Mouse (Mus musculus) Patski (cell line): ENCODE data around the gene Nek4. TPM values are rescaled to one million over a fixed set of nuclear protein-coding genes. Genes with fewer than 3 reads are reported as not detected.

Experiments
- ATAC-seq: fragments of 100-300 bp; one replicate; pipeline ENCODE4 v1.8.0; 2021
- CTCF ChIA-PET: fragments of 350-600 bp; sonication (Branson Sonifier 250); formaldehyde crosslinking; loops from one replicate; lab custom pipeline; 2022; ENCODE audit warnings: inconsistent platforms; lab: Charles Lee
- POLR2A ChIA-PET: fragments of 350-600 bp; sonication (Branson Sonifier 250); formaldehyde crosslinking; loops from one replicate; lab custom pipeline; 2022; ENCODE audit warnings: antibody characterized with exemption, inconsistent platforms; lab: Charles Lee
- DNase-seq: peaks from one replicate; pipeline ENCODE4 v3.0.0-alpha.2; 2011; ENCODE audit warnings: low read depth, low spot score
- H3K27me3 ChIP-seq: fragments of 371-371 bp; one replicate; pipeline ENCODE4 v1.5.1; 2021
- CTCF ChIP-seq: fragments of 100-300 bp; IDR thresholded peaks from one replicate; pipeline ENCODE4 v1.5.1; 2021
- in situ Hi-C: fragments of 300-500 bp; cut with MboI; formaldehyde crosslinking; loops from 3 replicates; pipeline ENCODE4 v1.11.1; 2018; ENCODE audit warnings: low pct_unique_long_range_greater_than_20kb, mixed read lengths
- polyA plus RNA-seq: library from polyadenylated mRNA; unstranded; gene quantifications from one replicate; pipeline ENCODE4 v1.2.3, GENCODE M21; 2021

Gene Nek4
- polyA plus RNA-seq, 1 experiment from 2014 or later: 17.9 TPM

GRCm38 (mm10) chr14:31006779-31007178 is 55.6 kb downstream of the Nek4 start:
- TF ChIP-seq CTCF: no peak
- POLR2A ChIA-PET: no interaction called here
- DNase-seq: no peak
- H3K27me3 ChIP-seq: no peaks in the 10 kb centered on the region
- CTCF ChIA-PET: interaction anchor here (3.8 kb wide), 1 partner anchor 8 kb away, joined by 11 read pairs; no protein-coding TSS in a partner anchor
- no peak for ATAC-seq
- in situ Hi-C loops: loop anchor here (25.0 kb wide), 1 partner anchor 706 kb away; no protein-coding TSS in a partner anchor

GRCm38 (mm10) chr14:31011588-31011987 is 60.4 kb downstream of the Nek4 start:
- CTCF ChIA-PET: interaction anchor here (1.6 kb wide), 1 partner anchor 9 kb away, joined by 4 read pairs; no protein-coding TSS in a partner anchor
- in situ Hi-C loops: loop anchor here (25.0 kb wide), 1 partner anchor 701 kb away; no protein-coding TSS in a partner anchor
- TF ChIP-seq CTCF: no peak
- DNase-seq: no peak
- ATAC-seq: no peak
- POLR2A ChIA-PET: no interaction called here
- H3K27me3 ChIP-seq: no peaks in the 10 kb centered on the region

- POLR2A ChIA-PET: interaction anchor here (0.6 kb wide), 1 partner anchor 12 kb away, joined by 3 read pairs; no protein-coding TSS in a partner anchor
- TF ChIP-seq CTCF: no peak
- no peaks in the 10 kb centered on the region for H3K27me3 ChIP-seq
- CTCF ChIA-PET: interaction anchor here (1.3 to 2.4 kb wide), 2 partner anchors 8 to 9 kb away, joined by 3 to 11 read pairs; no protein-coding TSS in a partner anchor
- no peak for ATAC-seq
- DNase-seq: no peak
- in situ Hi-C loops: loop anchor here (25.0 kb wide), 1 partner anchor 698 kb away; no protein-coding TSS in a partner anchor
These were observed 62.8 kb downstream of the Nek4 start for GRCm38 (mm10) chr14:31013928-31014327.

- POLR2A ChIA-PET: no interaction called here
- no peak for ATAC-seq
- no peak for DNase-seq
- H3K27me3 ChIP-seq: no peaks in the 10 kb centered on the region
- CTCF ChIA-PET: interaction anchor here (2.4 kb wide), 1 partner anchor 10 kb away, joined by 11 read pairs; no protein-coding TSS in a partner anchor
- in situ Hi-C loops: loop anchor here (25.0 kb wide), 1 partner anchor 696 kb away; no protein-coding TSS in a partner anchor
- no peak for TF ChIP-seq CTCF
These were observed 64.9 kb downstream of the Nek4 start for GRCm38 (mm10) chr14:31016063-31016462.

- DNase-seq: no peak
- POLR2A ChIA-PET: interaction anchor here (0.8 kb wide), 1 partner anchor 14 kb away, joined by 5 read pairs; no protein-coding TSS in a partner anchor
- peak; percentile 65 for TF ChIP-seq CTCF
- H3K27me3 ChIP-seq: no peaks in the 10 kb centered on the region
- in situ Hi-C loops: loop anchor here (25.0 kb wide), 1 partner anchor 694 kb away; no protein-coding TSS in a partner anchor
- CTCF ChIA-PET: interaction anchor here (0.9 to 1.5 kb wide), 2 partner anchors 15 kb away, joined by 3 to 4 read pairs; no protein-coding TSS in a partner anchor
- ATAC-seq: no peak
These were observed 66.7 kb downstream of the Nek4 start for GRCm38 (mm10) chr14:31017854-31018253.

- ATAC-seq: peak; percentile 62
- CTCF ChIA-PET: interaction anchor here (0.9 kb wide), 1 partner anchor 16 kb away, joined by 3 read pairs; no protein-coding TSS in a partner anchor
- no peaks in the 10 kb centered on the region for H3K27me3 ChIP-seq
- TF ChIP-seq CTCF: no peak
- in situ Hi-C loops: loop anchor here (25.0 kb wide), 1 partner anchor 693 kb away; no protein-coding TSS in a partner anchor
- POLR2A ChIA-PET: interaction anchor here (0.6 to 0.8 kb wide), 2 partner anchors 15 to 68 kb away, joined by 5 to 7 read pairs; no protein-coding TSS in a partner anchor
- no peak for DNase-seq
These were observed 67.7 kb downstream of the Nek4 start, which contains the start of the genes Pbrm1 and Gnl3 for GRCm38 (mm10) chr14:31018860-31019291. Gene Pbrm1, plus strand, starts transcription at chr14:31019138. Gene Gnl3, minus strand, starts transcription at chr14:31019152.

- no peaks in the 10 kb centered on the region for H3K27me3 ChIP-seq
- ChIA-PET POLR2A (interaction anchor here (0.6 to 1.2 kb wide), 3 partner anchors 17 to 68 kb away, joined by 3 to 7 read pairs (median 3); no protein-coding TSS in a partner anchor), CTCF (no interaction called here)
- ATAC-seq (peak; percentile 87), DNase-seq (no peak)
- in situ Hi-C loops: loop anchor here (25.0 kb wide), 1 partner anchor 693 kb away; no protein-coding TSS in a partner anchor
- no peak for TF ChIP-seq CTCF
These were observed 68.4 kb downstream of the Nek4 start for GRCm38 (mm10) chr14:31019331-31020205.

GRCm38 (mm10) chr14:31022579-31022978 is 71.4 kb downstream of the Nek4 start:
- no peaks in the 10 kb centered on the region for H3K27me3 ChIP-seq
- ATAC-seq (no peak), DNase-seq (no peak)
- peak; percentile 7 for TF ChIP-seq CTCF
- POLR2A ChIA-PET: no interaction called here
- CTCF ChIA-PET: interaction anchor here (1.5 kb wide), 1 partner anchor 8 kb away, joined by 3 read pairs; no protein-coding TSS in a partner anchor
- in situ Hi-C loops: loop anchor here (25.0 kb wide), 1 partner anchor 690 kb away; no protein-coding TSS in a partner anchor

GRCm38 (mm10) chr14:31025785-31026184 is 74.6 kb downstream of the Nek4 start:
- in situ Hi-C loops: no loop called here
- H3K27me3 ChIP-seq: no peaks in the 10 kb centered on the region
- DNase-seq (no peak), ATAC-seq (no peak)
- peak; percentile 68 for TF ChIP-seq CTCF
- CTCF ChIA-PET: interaction anchor here (1.0 to 2.5 kb wide), 4 partner anchors 13 to 201 kb away, joined by 3 to 8 read pairs (median 6); no protein-coding TSS in a partner anchor
- POLR2A ChIA-PET: interaction anchor here (0.6 kb wide), 1 partner anchor 11 kb away, joined by 3 read pairs; no protein-coding TSS in a partner anchor

Other genes starting within 250 kb of the Nek4 start
- 14.8 TPM for gene Sfmbt1, start 236.5 kb upstream of the Nek4 start, polyA plus RNA-seq
- 15.0 TPM for gene Tmem110, start 125.8 kb upstream of the Nek4 start, polyA plus RNA-seq
- gene Mustn1, start 72.2 kb upstream of the Nek4 start, polyA plus RNA-seq: 0.46 TPM
- gene Itih4, start 64.9 kb upstream of the Nek4 start, polyA plus RNA-seq: 0.65 TPM
- gene Itih3, start 27.6 kb upstream of the Nek4 start, polyA plus RNA-seq: 0.42 TPM
- gene Itih1, start 8.1 kb upstream of the Nek4 start, polyA plus RNA-seq: 0.87 TPM
- 75.6 TPM for gene Glt8d1, start 50.0 kb downstream of the Nek4 start, polyA plus RNA-seq
- gene Spcs1, start 50.3 kb downstream of the Nek4 start, polyA plus RNA-seq: 281 TPM
- 46.9 TPM for gene Pbrm1, start 67.8 kb downstream of the Nek4 start, polyA plus RNA-seq
- gene Gnl3, start 67.8 kb downstream of the Nek4 start, polyA plus RNA-seq: 96.2 TPM
- 75.7 TPM for gene Smim4, start 177.6 kb downstream of the Nek4 start, polyA plus RNA-seq
- 268 TPM for gene Nt5dc2, start 179.7 kb downstream of the Nek4 start, polyA plus RNA-seq
- 0.74 TPM for gene Stab1, start 217.3 kb downstream of the Nek4 start, polyA plus RNA-seq